Mouse (Mus musculus): ENCODE measurements around the gene Zfp956.

DNA sequence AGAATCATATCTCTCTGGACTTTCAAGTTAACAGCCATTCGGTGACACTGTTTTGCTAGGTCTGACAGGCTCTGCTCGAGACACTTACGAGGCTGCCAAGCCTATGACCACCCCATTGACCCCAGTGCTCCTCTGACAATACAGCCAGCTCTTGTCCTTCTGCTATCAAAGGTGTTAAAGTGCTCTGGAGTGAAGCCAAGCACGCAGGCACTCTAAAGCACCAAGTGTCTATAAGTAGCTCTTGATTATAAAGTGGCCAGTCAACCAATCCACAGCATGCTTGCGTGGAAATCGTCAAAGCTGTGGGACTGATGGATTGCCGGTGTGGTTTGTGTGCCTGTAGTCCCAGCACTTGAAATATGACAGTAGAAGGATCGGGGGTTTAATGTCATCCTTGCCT, 57.5 kb downstream of the Zfp956 start:
- TF ChIP-seq USF1 (IDR thresholded peaks at IDR 0.05; ENCODE audit: low read depth), result no peak
- TF ChIP-seq CTCF (IDR thresholded peaks at IDR 0.05; ENCODE audit: control insufficient read depth, insufficient read depth, insufficient read length), result no peak

Data from C2C12 (cell line).